Mouse (Mus musculus) small intestine, adult 2 months (tissue): ENCODE measurements around the gene Rtcb.

Experiments used
- CTCF ChIP-seq: fragments of 200-500 bp; IDR thresholded peaks from 2 replicates; pipeline ENCODE4 v1.5.1; 2012; ENCODE audit warnings: low read depth, mild to moderate bottlenecking, control low read depth, inconsistent platforms, low read length, moderate library complexity, mixed read lengths; ENCODE audit not compliant: insufficient replicate concordance, insufficient read length; ENCODE audit errors: extremely low read depth
- POLR2A ChIP-seq: fragments of 200-500 bp; IDR thresholded peaks from 2 replicates; pipeline ENCODE4 v1.6.1; 2012; ENCODE audit warnings: low read depth, mild to moderate bottlenecking, control low read depth, inconsistent platforms, low read length, moderate library complexity

- TF ChIP-seq POLR2A, result no peak
- TF ChIP-seq CTCF, result no peak
These were observed 5.7 kb downstream of the Rtcb start for GRCm38 (mm10) chr10:85951765-85952443.
